In genomic region chr1:52100496-52100895, GRCm38 (mm10) we compare ENCODE assay signal across 10 mouse cellular contexts. TPM values are rescaled to one million over a fixed set of nuclear protein-coding genes. Genes with fewer than 3 reads are reported as not detected.
DNase-seq lines count a peak whose midpoint lies in the region; TF ChIP-seq lines count a peak whose summit lies in the region.
"Had no signal": no experiment of that assay in that cellular context is flagged by ENCODE, and none has a peak within 500 bp of the region (broad histone marks: within the 10 kb centered on the region; RNA-seq: fewer than 3 reads in every experiment).

No protein-coding gene starts in this region.

- DNase-seq in left cerebral cortex, adult 2 months (ENCODE audit: extremely low spot score in 1 of 2, low spot score in 2 of 2), result no peak
- no peak for DNase-seq in left cerebral cortex, adult 18-20 months (ENCODE audit: low spot score in 2 of 2)
- DNase-seq in NIH3T3 (ENCODE audit: low read depth), result peak; percentile 67
- DNase-seq in lung, postnatal 10 days, result peak; percentile 25
- peak; percentile 34 to 53 for DNase-seq in thymus, postnatal 10 days (ENCODE audit: low spot score in 2 of 2)
- no peak for DNase-seq in layer of hippocampus, postnatal 10 days (ENCODE audit: low spot score in 2 of 2)
- DNase-seq in cerebellum, postnatal 36 days, result no peak
- DNase-seq in kidney, adult 18-20 months, result no peak
- DNase-seq: cerebellum, adult 11 months; liver, embryonic 13.5 days had no signal

- peak; percentile 18 for TF ChIP-seq CTCF in left cerebral cortex, adult 2 months (IDR thresholded peaks at IDR 0.05)

- intact Hi-C loops in left cerebral cortex, adult 2 months (cut with DNase I), result no loop called here

- H3K4me3 ChIP-seq in left cerebral cortex, adult 2 months, result no peak overlapping the region
- H3K4me3 ChIP-seq: liver, embryonic 13.5 days had no signal

- no peak overlapping the region for H3K27ac ChIP-seq in left cerebral cortex, adult 2 months
- H3K27ac ChIP-seq: liver, embryonic 13.5 days had no signal

RNA-seq across cellular contexts. Expression of gene Stat1, which starts 18.7 kb away (rescaled TPM):
- total RNA-seq in left cerebral cortex, adult 2 months (2021), result 10 to 100 TPM; 18.0 to 18.3 TPM
- 10 to 100 TPM; 17.2 to 21.9 TPM for total RNA-seq in left cerebral cortex, adult 18-20 months (2021)
- total RNA-seq in layer of hippocampus, postnatal 10 days (2021), result 10 to 100 TPM; 13.1 to 15.2 TPM

Comparison
In these comparisons a context has a peak if more than half of its experiments do, and no peak if none do; other contexts are left out.
1. DNase-seq: peak in NIH3T3 (single experiment), lung, postnatal 10 days (single experiment) and thymus, postnatal 10 days (2 of 2); none in left cerebral cortex, adult 2 months (0 of 2), left cerebral cortex, adult 18-20 months (0 of 2), layer of hippocampus, postnatal 10 days (0 of 2), cerebellum, postnatal 36 days (0 of 2) and kidney, adult 18-20 months (single experiment).